Mouse (Mus musculus) brown adipose tissue, adult 24 weeks (tissue): Measurements from ENCODE around the gene Pgm2. TPM values are rescaled to one million over a fixed set of nuclear protein-coding genes. Genes with fewer than 3 reads are reported as not detected.
A peak's percentile ranks its signal among the peaks of the same experiment; 100 is the strongest.

Source experiments
- H3K27ac ChIP-seq: fragments of 200-500 bp; replicated peaks from 2 replicates; pipeline ENCODE4 v1.5.1; 2012; ENCODE audit warnings: low read depth, mild to moderate bottlenecking, low read length
- H3K4me1 ChIP-seq: fragments of 200-500 bp; 2 replicates; pipeline ENCODE4 v1.6.1; 2012; ENCODE audit warnings: low read length, mixed read lengths; ENCODE audit not compliant: control insufficient read depth, insufficient read depth, insufficient read length
- H3K4me3 ChIP-seq: fragments of 200-500 bp; 2 replicates; pipeline ENCODE4 v1.5.1; 2012; ENCODE audit warnings: low read depth, mild to moderate bottlenecking, low read length, moderate library complexity; ENCODE audit not compliant: insufficient read depth
- polyA plus RNA-seq: library from polyadenylated mRNA; stranded (reverse); fragments of >200 nt; gene quantifications from 2 replicates; pipeline ENCODE4 v1.2.4, GENCODE M21; 2012; ENCODE audit not compliant: missing spikeins, insufficient read depth, insufficient read length

Gene Pgm2
- polyA plus RNA-seq, 1 experiment: 6.3 TPM

DNA sequence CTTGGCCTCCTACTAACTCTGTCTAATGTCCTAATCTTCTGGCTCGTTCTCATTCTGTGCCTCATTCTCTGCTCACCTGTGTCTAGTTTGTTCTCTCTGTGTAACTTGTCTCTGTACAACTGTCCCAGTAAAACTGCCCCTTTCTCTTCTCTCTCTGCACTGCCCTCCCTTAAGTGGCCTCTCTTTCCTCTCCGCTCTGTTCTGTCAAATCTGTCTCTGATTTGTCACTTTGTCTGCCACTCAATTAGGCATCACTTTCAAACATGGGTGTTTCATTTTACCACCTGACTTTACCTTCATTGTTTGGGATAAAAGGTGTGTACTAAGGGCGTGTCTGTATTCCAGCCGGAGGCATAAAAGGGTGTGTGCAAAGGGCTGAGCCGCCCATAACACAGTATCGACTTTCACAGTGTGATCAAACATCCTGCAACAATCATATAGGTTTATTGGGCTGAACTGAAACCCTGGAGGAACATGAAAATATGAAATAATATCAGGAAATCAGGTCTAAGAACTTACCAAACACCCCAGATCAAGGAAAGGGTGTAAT lies 27.2 kb upstream of the Pgm2 start:
- Histone ChIP-seq H3K4me3 (no peak overlapping the region), H3K4me1 (no peaks in the 10 kb centered on the region), H3K27ac (no peak overlapping the region)

DNA sequence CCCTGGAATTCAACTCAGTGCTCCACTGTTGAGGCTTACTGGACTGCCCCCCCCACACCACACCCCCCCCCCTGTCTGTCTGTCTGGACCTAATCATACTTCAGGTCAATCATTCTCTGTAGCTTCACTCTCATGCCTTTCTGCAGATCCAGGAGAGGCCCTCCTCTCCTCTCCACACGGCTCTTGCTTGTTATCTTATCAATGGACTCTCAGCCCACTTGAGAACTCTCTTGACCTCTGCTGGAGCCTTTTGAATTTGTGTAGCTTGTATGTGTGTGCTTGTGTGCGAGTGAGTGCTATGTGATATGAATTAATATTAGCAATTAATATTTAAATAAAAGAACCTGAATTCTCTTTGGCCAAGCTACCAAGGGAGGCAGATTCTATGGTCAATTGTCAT lies 26.6 kb upstream of the Pgm2 start:
- Histone ChIP-seq H3K27ac (no peak overlapping the region), H3K4me1 (no peaks in the 10 kb centered on the region), H3K4me3 (no peak overlapping the region)

DNA sequence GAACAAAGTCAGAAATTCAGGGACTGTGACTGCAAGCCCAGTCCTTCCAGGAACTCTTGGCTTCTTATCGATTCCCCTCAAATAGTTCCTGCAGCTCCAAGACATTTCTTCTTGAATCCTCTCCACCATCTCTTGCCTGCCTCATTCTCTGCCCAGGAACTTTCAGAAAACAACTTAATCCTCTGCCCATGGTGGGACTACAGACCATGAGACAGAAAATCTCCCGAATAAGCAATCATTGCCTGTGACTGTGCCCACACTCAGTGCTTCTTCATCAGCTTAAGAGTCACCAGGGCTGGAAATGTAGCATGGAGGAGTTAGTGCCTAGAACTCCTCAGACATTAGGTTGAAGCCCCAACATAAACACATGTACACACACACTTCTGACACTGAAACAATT lies 25.2 kb upstream of the Pgm2 start:
- H3K4me1 ChIP-seq: no peaks in the 10 kb centered on the region
- H3K27ac ChIP-seq: no peak overlapping the region
- H3K4me3 ChIP-seq: no peak overlapping the region

DNA sequence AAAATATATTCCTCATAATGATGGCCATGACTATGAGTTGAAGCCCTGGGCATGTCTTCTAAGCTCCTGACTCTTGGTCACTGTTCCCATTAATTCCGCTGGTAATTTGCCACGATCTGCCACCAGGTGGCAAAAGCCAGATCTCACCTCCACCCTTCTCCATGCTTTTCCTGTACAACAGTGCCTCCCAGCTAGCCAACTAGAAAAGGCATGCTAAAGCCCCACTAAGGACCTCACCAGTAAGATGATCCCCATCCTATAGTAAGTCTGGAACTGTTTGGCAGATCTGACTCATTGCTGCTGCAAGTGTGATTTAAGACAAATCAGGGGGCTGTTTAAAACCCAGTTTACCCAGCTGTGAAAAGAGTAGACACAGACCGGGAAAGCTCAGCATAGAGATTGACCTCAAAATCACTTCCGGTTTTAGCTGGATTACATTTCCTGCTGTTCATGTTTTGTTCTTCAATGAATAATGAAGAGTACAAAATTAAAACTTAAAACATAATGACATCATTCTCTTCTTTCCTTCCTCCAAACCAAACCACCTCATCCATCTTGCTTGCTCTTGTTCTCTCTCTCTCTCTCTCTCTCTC lies 22.6 kb upstream of the Pgm2 start:
- no peak overlapping the region for H3K4me3 ChIP-seq
- H3K4me1 ChIP-seq: no peaks in the 10 kb centered on the region
- H3K27ac ChIP-seq: no peak overlapping the region

DNA sequence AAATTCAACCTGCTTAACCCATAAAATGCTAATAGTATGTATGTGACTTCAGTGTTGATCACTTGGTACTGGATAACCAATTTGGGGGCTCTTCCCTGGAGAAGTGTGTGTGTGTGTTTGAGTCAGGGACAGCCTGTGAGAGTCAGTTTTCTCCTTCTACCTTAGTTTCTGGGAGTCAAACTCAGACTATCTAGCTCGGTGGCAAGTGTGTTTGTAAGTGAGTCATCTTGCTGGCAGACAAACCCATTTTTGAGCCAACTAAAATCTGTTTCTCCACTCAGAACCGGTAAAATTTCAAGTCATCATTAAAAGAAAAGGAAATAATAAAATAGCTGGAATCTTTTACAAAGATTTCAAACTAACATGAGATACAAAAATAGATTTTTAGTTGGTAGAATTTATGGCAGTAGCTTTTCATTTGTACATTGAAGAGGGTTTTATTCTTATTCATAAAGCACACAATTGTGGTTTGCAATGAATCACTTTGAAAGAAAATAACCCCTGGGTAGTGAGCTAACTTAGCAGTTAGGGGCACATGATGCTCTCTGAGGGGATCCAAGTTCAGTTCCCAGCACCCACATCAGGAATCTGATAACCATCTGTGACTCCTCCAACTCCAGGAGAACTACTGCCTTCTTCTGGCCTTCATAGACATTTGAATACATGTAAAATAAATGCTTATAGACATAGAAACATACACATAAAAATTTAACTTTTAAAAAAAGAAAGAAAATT lies 21.8 kb upstream of the Pgm2 start:
- H3K4me1 ChIP-seq: no peaks in the 10 kb centered on the region
- H3K4me3 ChIP-seq: no peak overlapping the region
- H3K27ac ChIP-seq: no peak overlapping the region

DNA sequence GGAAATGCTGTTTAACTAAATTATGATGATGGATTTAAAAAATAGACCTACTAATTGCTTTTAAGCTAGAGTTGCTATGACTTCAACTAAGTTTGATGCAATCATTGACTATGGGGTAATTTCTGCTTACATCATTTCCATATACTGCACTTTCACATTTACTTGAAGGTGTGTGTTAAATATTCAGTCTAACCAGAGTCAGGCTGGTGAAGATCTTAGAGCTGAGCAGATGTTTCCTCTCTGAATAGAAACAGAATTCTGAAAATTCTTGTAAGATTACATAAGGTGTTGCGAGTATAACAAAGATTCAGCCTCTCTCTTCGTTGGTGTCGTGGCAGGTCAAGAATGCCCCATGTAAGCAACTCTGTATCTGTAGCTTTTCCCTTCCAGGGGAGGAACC lies 18.3 kb upstream of the Pgm2 start:
- H3K4me3 ChIP-seq: no peak overlapping the region
- H3K4me1 ChIP-seq: no peaks in the 10 kb centered on the region
- no peak overlapping the region for H3K27ac ChIP-seq

- H3K4me3 ChIP-seq: no peak overlapping the region
- no peak overlapping the region for H3K27ac ChIP-seq
- no peaks in the 10 kb centered on the region for H3K4me1 ChIP-seq
Observed at GRCm38 (mm10) chr5:64075506-64075905, 17.2 kb upstream of the Pgm2 start.

DNA sequence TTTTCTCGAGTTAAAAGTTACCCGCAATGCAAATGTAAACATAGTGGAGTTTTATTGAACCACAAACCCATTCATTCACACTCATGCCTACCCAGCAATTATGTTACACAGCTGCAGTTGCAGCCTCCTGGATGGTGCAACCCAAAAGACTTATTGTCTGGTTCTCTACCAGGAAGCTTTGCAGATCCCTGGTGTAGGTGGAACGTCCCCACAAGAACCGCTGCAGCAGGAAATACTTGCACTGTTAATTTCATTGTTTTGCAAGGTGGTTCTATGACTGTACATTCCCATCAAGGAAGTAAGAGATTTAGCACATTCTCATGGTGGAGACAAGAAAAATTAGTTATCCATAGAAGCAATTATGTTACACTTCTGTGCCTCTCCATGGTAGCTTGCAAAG lies 15.4 kb upstream of the Pgm2 start:
- Histone ChIP-seq H3K27ac (no peak overlapping the region), H3K4me3 (no peak overlapping the region), H3K4me1 (no peaks in the 10 kb centered on the region)

- Histone ChIP-seq H3K4me3 (no peak overlapping the region), H3K27ac (no peak overlapping the region), H3K4me1 (no peaks in the 10 kb centered on the region)
Observed at GRCm38 (mm10) chr5:64078740-64079461, 13.8 kb upstream of the Pgm2 start.

GRCm38 (mm10) chr5:64079462-64079817 lies 13.3 kb upstream of the Pgm2 start:
- Histone ChIP-seq H3K27ac (no peak overlapping the region), H3K4me3 (no peak overlapping the region), H3K4me1 (no peaks in the 10 kb centered on the region)

- no peak overlapping the region for H3K4me3 ChIP-seq
- H3K4me1 ChIP-seq: no peaks in the 10 kb centered on the region
- H3K27ac ChIP-seq: no peak overlapping the region
Observed at GRCm38 (mm10) chr5:64083447-64084359, 9.0 kb upstream of the Pgm2 start.

DNA sequence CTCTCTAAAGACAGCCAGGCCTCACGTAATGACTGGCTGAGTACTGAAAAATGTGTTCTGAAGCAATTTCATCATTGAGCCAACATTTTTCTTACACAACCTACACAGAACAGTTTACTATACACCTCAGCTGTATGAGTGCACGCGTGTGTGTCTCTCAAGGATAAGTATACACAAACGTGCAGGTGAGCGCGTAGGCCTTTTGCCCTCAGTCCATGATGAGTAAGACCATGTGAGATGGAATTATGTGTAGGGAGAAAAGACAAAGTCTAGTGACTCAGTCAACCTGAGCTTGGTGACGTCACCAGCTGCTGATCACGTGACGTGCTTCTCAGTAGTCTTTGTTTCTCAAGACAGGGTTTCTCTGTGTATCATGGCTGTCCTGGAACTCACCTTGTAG lies 7.3 kb upstream of the Pgm2 start:
- Histone ChIP-seq H3K27ac (no peak overlapping the region), H3K4me3 (no peak overlapping the region), H3K4me1 (no peaks in the 10 kb centered on the region)

DNA sequence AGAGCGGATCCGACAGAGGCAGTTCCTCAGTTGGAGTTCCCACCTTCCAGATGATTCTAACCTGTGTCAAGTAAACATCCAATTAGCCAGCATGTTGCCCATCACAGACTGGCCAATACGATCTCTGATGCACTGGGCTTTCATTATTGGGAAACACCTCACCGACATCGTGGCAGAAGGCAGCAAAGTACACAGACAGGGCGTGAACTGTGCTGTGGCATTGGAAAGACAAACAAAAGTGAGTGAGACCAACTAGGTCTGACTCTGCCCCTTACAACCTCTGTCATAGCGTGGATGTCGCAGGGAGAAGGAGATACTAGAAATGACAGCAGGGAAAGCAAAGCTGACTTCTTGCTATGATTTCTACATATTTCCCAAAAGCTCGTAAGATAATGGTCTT lies 4.0 kb upstream of the Pgm2 start:
- H3K27ac ChIP-seq: no peak overlapping the region
- H3K4me1 ChIP-seq: no peaks in the 10 kb centered on the region
- no peak overlapping the region for H3K4me3 ChIP-seq

DNA sequence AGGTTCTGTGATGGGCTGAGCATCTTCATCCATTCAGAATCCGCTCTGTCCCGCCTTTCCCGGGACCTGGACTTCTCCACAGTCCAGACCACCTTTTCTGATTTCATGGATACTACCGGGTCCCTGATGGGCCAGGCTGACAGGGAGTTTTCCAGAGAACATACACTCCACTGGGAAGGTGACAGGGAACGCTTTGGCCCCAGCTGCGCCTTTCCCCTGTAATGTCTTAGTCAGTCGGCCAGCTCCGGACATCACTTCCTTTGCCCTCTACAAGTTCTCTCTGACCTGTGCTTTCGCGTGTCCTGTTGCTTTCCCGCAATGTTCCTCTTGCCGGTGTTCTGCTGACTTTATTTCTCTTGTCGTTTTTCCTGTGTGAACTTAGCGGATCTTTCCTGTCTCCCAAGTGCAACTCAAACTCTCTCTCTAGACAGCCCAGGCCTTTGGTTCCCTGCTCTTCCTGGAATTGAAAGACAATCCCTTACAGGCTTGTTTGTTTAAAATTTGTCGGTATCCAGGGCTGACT lies 660 bp downstream of the Pgm2 start:
- peak overlapping the region; percentile 4; the same call in 1 of the 2 replicates for H3K27ac ChIP-seq

More for the DNA sequence above, 660 bp downstream of the Pgm2 start:
- H3K4me1 ChIP-seq: peaks cover 6% of the 10 kb centered on the region; the same call in 1 of the 2 replicates
- peak overlapping the region; percentile 71 for H3K4me3 ChIP-seq
